Mouse (Mus musculus): ENCODE data around the gene 4930558K02Rik. TPM values are rescaled to one million over a fixed set of nuclear protein-coding genes. Genes with fewer than 3 reads are reported as not detected.

The 4930558K02Rik gene
- polyA plus RNA-seq, 1 experiment from 2014 or later, result not detected

DNA sequence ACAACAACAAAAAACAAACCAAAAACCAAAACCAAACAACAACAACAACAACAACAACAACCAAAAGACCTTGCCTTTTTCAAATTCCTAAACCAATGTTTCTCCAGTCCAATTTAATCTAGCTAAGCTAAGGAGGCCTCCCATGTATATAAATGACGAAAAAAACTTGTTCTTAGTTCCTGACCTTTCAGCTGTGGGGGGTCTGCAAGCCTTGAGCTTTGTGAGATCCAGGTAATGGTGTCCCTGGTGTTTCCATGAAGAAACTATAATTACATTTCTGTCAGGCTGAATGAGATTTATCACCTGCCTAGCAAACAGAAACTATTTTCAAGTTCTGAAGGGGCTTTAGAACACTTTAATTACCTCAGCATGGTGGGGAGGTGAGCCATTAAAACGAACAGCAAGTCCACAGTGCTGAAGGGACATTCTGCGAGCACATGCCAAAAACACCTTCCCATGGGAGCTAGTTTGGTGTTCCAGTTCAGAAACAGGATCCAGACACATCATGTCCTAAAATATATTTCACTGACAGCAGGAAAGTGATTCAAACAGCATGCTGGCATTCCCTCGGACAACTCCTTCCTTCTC is 4.6 kb upstream of the 4930558K02Rik start:
- H3K4me3 ChIP-seq, result no peak overlapping the region
- H3K4me1 ChIP-seq, result peaks cover 24% of the 10 kb centered on the region
- no peaks in the 10 kb centered on the region for H3K36me3 ChIP-seq (replicated peaks)
- no peaks in the 10 kb centered on the region for H3K9me3 ChIP-seq
- no peak overlapping the region for H3K27ac ChIP-seq (replicated peaks)
- no peak for DNase-seq (ENCODE audit: low spot score)
- WGBS, result 42% methylated on average over 4 of the region's 4 CpGs
- no peaks in the 10 kb centered on the region for H3K27me3 ChIP-seq (replicated peaks; ENCODE audit: low read depth, poor library complexity, severe bottlenecking)

DNA sequence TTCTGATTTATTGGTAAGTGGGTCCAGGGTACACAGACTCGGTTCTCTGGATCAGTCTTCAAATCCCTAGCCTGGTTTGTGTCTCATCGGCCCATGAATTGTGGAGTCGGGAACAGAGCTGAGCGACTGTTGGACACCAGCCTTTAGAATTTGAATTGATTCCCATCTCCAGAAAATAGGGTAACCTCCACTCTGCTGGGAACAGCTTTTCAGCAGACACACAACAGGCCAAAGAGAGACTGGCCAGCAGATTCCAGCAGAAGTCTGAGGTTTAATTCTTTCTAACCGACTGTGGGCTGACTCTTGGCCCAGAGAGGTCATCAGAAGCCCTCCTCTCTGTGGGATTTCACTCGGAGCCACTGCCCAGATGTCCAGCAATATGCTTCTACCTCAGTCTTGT is 4.0 kb upstream of the 4930558K02Rik start:
- no peaks in the 10 kb centered on the region for H3K27me3 ChIP-seq (replicated peaks; ENCODE audit: low read depth, poor library complexity, severe bottlenecking)
- H3K4me3 ChIP-seq, result no peak overlapping the region
- peaks cover 24% of the 10 kb centered on the region for H3K4me1 ChIP-seq
- H3K9me3 ChIP-seq, result no peaks in the 10 kb centered on the region
- H3K27ac ChIP-seq (replicated peaks), result peak overlapping the region; percentile 44; the same call in 1 of the 2 replicates
- H3K36me3 ChIP-seq (replicated peaks), result no peaks in the 10 kb centered on the region
- WGBS, result 66% methylated on average over 6 of the region's 6 CpGs
- DNase-seq (ENCODE audit: low spot score), result no peak

DNA sequence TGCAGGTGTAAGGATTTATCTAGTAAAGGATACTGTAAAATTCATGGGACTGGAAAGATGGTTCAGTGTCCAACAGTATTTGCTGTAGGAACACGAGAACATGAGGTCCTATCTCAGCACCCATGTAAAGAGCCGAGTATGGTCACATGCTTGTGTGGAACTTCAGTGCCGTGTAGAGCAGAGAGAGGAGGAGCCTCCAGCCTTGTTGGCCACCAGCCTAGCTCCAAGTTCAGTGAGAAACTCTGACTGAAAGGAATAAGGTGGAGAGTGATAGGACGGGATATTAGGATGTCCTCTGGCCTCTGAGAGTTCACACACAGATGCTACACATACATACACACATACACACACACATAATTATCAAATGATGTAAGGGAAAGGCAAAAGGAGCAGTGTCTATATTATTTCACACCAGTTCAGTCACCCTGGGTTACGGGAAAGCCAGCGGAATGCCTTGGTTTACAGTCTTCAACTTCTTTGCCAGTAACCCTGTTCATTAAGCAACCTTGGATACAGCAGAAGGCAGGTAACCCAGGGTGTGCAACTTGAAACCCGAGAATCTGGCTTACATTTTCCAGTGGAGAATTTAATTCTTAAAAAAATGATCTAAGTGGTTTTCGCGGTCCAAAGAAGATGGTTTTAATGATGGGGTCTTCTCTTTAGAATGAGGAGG is 1.3 kb upstream of the 4930558K02Rik start:
- no peak overlapping the region for H3K4me3 ChIP-seq
- no peaks in the 10 kb centered on the region for H3K9me3 ChIP-seq
- no peaks in the 10 kb centered on the region for H3K36me3 ChIP-seq (replicated peaks)
- 83% methylated on average over 9 of the region's 9 CpGs for WGBS
- peaks cover 45% of the 10 kb centered on the region for H3K4me1 ChIP-seq
- no peak for DNase-seq (ENCODE audit: low spot score)
- H3K27me3 ChIP-seq (replicated peaks; ENCODE audit: low read depth, poor library complexity, severe bottlenecking), result no peaks in the 10 kb centered on the region
- no peak overlapping the region for H3K27ac ChIP-seq (replicated peaks)

DNA sequence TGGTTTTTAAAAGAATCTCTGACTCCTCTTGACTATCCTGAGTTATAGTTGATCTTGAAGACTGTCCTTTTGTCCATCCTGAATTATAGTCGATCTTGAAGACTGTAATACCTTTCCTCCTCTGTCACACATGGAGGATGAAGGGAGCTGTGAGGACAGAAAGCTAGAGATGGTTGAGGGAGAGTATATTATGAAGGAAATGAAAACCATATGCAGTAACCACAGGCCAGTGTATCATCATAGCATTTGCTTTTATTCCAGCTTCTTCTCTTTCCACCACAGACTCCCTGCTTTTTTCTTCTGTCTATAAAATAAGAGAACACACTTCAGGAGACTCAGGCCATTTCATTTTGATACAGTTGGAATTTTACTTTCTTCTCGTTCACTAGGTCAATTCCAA is 610 bp upstream of the 4930558K02Rik start:
- Histone ChIP-seq H3K4me1 (peaks cover 48% of the 10 kb centered on the region), H3K4me3 (no peak overlapping the region), H3K36me3 (replicated peaks) (no peaks in the 10 kb centered on the region), H3K27me3 (replicated peaks; ENCODE audit: low read depth, poor library complexity, severe bottlenecking) (no peaks in the 10 kb centered on the region), H3K27ac (replicated peaks) (no peak overlapping the region), H3K9me3 (no peaks in the 10 kb centered on the region)
- DNase-seq (ENCODE audit: low spot score), result no peak
- 82% methylated on average over 2 of the region's 2 CpGs for WGBS

DNA sequence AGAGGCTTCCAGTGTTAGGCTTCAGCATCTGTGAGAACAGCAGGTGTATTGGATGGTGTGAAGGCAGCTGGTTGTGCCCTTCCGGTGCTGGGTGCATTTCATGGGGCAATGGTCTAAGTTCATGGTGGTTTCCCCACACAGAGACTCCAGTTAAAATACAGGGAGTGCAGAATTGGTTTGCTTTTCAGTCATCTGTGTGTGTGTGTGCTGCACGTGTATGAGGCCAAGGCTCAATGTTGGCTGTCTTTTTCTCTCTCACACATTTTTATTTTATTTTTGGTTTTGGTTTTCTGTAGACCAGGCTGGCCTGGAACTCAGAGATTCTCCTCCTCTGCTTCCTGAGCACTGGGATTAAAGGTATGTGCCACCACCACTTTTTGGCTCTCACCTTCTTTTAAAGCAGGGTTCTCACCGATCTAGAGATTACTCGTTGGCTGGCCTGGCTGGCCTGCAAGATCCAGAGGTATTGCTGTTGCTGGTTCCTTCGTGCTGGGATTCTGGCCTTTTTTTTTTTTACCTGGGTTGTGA is 1.2 kb downstream of the 4930558K02Rik start:
- 86% methylated on average over 5 of the region's 5 CpGs for WGBS
- DNase-seq (ENCODE audit: low spot score), result no peak
- H3K4me3 ChIP-seq, result no peak overlapping the region
- H3K27me3 ChIP-seq (replicated peaks; ENCODE audit: low read depth, poor library complexity, severe bottlenecking), result no peaks in the 10 kb centered on the region
- H3K4me1 ChIP-seq, result peaks cover 44% of the 10 kb centered on the region
- H3K27ac ChIP-seq (replicated peaks), result peak overlapping the region; percentile 81; the same call in 1 of the 2 replicates
- no peaks in the 10 kb centered on the region for H3K36me3 ChIP-seq (replicated peaks)
- no peaks in the 10 kb centered on the region for H3K9me3 ChIP-seq

GRCm38 (mm10) chr1:161977331-161977730 is 2.1 kb downstream of the 4930558K02Rik start:
- no peaks in the 10 kb centered on the region for H3K9me3 ChIP-seq
- no peaks in the 10 kb centered on the region for H3K27me3 ChIP-seq (replicated peaks; ENCODE audit: low read depth, poor library complexity, severe bottlenecking)
- no peaks in the 10 kb centered on the region for H3K36me3 ChIP-seq (replicated peaks)
- 70% methylated on average over 4 of the region's 4 CpGs for WGBS
- H3K4me1 ChIP-seq, result peaks cover 44% of the 10 kb centered on the region
- H3K27ac ChIP-seq (replicated peaks), result peak overlapping the region; percentile 81
- DNase-seq (ENCODE audit: low spot score), result no peak
- no peak overlapping the region for H3K4me3 ChIP-seq

GRCm38 (mm10) chr1:161976255-161977182 is 2.9 kb downstream of the 4930558K02Rik start:
- DNase-seq (ENCODE audit: low spot score), result peak; percentile 79
- peaks cover 44% of the 10 kb centered on the region for H3K4me1 ChIP-seq
- H3K36me3 ChIP-seq (replicated peaks), result no peaks in the 10 kb centered on the region; the same call in 1 of the 2 replicates
- 47% methylated on average over 16 of the region's 16 CpGs for WGBS
- peak overlapping the region; percentile 26; the same call in 1 of the 2 replicates for H3K4me3 ChIP-seq
- H3K27ac ChIP-seq (replicated peaks), result peak overlapping the region; percentile 81
- H3K9me3 ChIP-seq, result no peaks in the 10 kb centered on the region
- no peaks in the 10 kb centered on the region for H3K27me3 ChIP-seq (replicated peaks; ENCODE audit: low read depth, poor library complexity, severe bottlenecking)

DNA sequence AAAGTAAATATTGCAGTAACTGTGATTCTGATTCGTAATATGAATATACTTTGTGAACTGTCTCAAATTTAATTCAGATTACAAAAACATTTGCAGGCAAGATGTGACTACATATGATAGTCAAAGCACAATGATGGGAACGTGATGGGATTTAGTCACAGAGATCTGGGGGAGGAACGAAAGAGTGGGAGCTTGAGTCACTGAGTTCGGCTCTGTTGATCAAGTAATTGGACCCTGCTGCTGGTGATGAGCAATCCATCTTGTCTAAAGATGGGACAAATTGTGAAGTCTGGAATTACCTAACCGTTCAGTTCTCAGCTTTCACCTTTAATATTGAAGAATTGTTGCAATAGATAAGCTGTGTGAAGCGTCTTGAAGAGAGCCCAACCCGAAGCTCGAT is 7.2 kb downstream of the 4930558K02Rik start:
- 92% methylated on average over 8 of the region's 8 CpGs for WGBS
- Histone ChIP-seq H3K36me3 (replicated peaks) (peaks cover 10% of the 10 kb centered on the region), H3K27me3 (replicated peaks; ENCODE audit: low read depth, poor library complexity, severe bottlenecking) (no peaks in the 10 kb centered on the region), H3K27ac (replicated peaks) (no peak overlapping the region), H3K4me1 (peaks cover 42% of the 10 kb centered on the region), H3K9me3 (no peaks in the 10 kb centered on the region), H3K4me3 (no peak overlapping the region)
- no peak for DNase-seq (ENCODE audit: low spot score)

GRCm38 (mm10) chr1:161970874-161971273 is 8.6 kb downstream of the 4930558K02Rik start:
- no peaks in the 10 kb centered on the region for H3K9me3 ChIP-seq
- WGBS, result 96% methylated on average over 9 of the region's 9 CpGs
- no peak overlapping the region for H3K4me3 ChIP-seq
- H3K4me1 ChIP-seq, result peaks cover 28% of the 10 kb centered on the region
- H3K27me3 ChIP-seq (replicated peaks; ENCODE audit: low read depth, poor library complexity, severe bottlenecking), result no peaks in the 10 kb centered on the region
- no peak for DNase-seq (ENCODE audit: low spot score)
- no peak overlapping the region for H3K27ac ChIP-seq (replicated peaks)
- peaks cover 10% of the 10 kb centered on the region for H3K36me3 ChIP-seq (replicated peaks)

DNA sequence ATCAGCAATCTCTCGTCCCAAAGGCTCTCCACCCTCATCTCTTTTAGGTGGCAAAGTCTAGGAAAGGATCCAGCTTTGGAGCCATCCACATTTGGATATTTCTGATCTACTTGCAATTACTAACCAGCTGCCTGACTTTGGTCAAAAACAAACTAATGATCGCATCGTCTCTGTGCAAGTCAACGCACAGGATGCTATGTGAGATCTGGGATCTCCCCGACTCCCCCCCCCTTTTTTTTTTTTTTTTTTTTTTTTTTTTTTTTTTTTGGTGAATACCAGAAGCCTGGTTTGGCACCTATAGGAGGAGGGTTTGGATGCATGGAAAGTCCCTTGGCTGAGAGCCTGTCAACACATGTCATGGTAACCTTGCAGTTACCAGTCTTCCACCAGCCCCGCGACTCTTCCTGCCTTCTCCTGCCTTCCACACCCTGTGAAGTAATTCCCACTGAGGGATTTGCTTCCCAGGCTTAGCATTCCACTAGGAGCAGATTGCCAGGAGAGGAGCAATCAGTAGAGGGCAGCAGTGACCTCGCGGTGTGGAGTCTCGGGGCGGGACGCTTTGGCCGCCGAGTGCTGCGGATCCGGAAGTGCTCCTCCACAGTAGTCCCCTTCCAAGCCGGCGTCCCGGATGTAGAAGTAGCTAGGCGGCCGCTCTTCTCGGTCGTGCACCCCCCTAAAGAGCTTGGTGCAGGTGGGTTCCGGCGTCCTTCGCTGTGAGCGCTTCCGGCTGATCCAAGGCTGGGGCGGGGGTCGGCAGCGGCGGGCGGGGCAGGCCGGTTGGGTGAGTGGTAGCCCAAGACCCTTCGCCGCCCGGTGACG is 10.6 kb downstream of the 4930558K02Rik start, which contains the start of gene Pigc:
Gene Pigc (plus strand): TSS at position 598 of the 819 bp plus-strand sequence.
- Histone ChIP-seq H3K4me1 (peaks cover 18% of the 10 kb centered on the region), H3K27me3 (replicated peaks; ENCODE audit: low read depth, poor library complexity, severe bottlenecking) (no peaks in the 10 kb centered on the region), H3K36me3 (replicated peaks) (peaks cover 10% of the 10 kb centered on the region), H3K4me3 (peak within 1 kb of the TSS; percentile 82), H3K9me3 (no peaks in the 10 kb centered on the region), H3K27ac (replicated peaks) (peak within 1 kb of the TSS; percentile 93)
- peak; percentile 96 for DNase-seq (ENCODE audit: low spot score)
- 4% methylated on average over 38 of the region's 38 CpGs for WGBS

DNA sequence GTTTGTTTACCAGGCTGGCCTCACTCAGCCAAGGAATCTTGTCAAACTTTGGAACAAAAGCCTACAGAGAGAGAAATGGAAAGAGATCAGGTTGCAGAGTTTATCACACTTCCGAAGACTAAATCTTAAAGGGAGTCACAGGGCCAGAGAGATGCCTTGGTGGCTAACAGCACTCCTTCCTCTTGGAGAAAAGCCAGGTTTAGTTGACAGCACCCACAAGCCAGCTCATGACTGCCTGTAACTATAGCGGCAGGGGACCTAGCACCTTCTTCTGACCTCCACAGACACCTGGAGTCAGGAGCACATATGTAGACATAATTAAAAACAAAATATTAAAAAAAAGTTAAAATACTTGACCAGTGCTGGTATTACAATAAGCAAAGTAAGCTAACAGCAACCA is 11.5 kb downstream of the 4930558K02Rik start:
- no peak for DNase-seq (ENCODE audit: low spot score)
- Histone ChIP-seq H3K4me1 (peaks cover 13% of the 10 kb centered on the region), H3K9me3 (no peaks in the 10 kb centered on the region), H3K4me3 (no peak overlapping the region), H3K36me3 (replicated peaks) (peaks cover 10% of the 10 kb centered on the region), H3K27ac (replicated peaks) (no peak overlapping the region), H3K27me3 (replicated peaks; ENCODE audit: low read depth, poor library complexity, severe bottlenecking) (no peaks in the 10 kb centered on the region)
- 80% methylated on average over 2 of the region's 2 CpGs for WGBS

Measured in embryonic facial prominence, embryonic 10.5 days (tissue).